Mouse (Mus musculus): ENCODE measurements around the gene Rtn1. TPM values are rescaled to one million over a fixed set of nuclear protein-coding genes. Genes with fewer than 3 reads are reported as not detected.
A peak's percentile ranks its signal among the peaks of the same experiment; 100 is the strongest.

The Rtn1 gene
- polyA plus RNA-seq (2014; fragmentation: Nextera tagmentation; extraction: Ambion mirVana): 235 and 273 TPM in 2 replicates

DNA sequence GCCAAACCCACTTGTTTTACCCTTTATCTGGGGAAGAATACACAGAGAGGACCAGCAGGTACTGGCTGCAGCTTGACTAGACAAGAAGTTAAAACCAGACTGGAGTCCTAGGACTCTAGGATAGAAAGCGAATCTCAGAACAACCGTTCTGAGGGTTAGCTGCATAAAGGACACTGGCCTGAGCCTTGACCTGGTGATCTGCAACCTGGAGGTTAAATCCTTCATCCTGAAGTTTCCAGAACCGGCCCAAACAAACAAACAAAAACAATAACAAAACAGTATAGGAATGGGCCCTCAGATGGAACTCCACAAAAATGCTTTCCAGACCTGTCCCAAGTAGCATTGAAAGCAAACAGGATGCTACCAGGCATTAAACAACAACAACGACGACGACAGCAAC is at the start of gene Rtn1:
TSS of gene Rtn1 (minus strand) at position 101 of the 400 bp plus-strand sequence.
- WGBS: 36% methylated on average over 6 of the region's 6 CpGs
- Histone ChIP-seq H3K4me1 (replicated peaks; ENCODE audit: control insufficient read depth, insufficient read depth, low read length) (peaks cover 4% of the 10 kb centered on the region; the same call in 1 of the 2 replicates), H3K4me3 (ENCODE audit: low read depth, low read length) (peak within 1 kb of the TSS; percentile 74), H3K36me3 (ENCODE audit: control insufficient read depth, insufficient read depth, low read length) (no peaks in the 10 kb centered on the region), H3K4me2 (ENCODE audit: low read depth, low read length, severe bottlenecking) (peak within 1 kb of the TSS; percentile 98), H3K9me3 (ENCODE audit: control insufficient read depth, low read length) (no peaks in the 10 kb centered on the region), H3K9ac (ENCODE audit: low read length) (peak within 1 kb of the TSS; percentile 72), H3K27ac (ENCODE audit: low read depth, low read length) (no peak within 1 kb of the TSS), H3K27me3 (ENCODE audit: control insufficient read depth, insufficient read depth, low read length) (peaks cover 5% of the 10 kb centered on the region)
- DNase-seq (ENCODE audit: low spot score) (no peak), ATAC-seq (replicated peaks; ENCODE audit: low FRiP score) (no peak)

DNA sequence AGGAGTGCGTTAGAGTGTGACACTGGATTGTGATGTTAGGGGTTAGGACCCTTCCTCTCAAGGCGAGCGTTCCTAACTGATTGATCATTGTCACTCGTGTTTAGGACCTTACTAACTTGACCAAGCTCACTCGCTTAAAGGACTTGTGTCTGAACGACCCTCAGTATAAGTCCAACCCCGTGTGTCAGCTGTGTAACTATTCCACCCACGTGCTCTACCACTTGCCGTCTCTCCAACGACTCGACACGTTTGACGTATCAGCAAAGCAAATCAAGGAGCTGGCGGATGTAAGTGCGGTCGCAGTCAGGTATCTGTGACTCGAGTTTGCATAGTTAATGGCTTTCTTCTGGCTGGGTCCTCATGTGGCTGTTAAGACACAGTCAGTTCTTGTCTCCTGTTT is 45.1 kb upstream of the Rtn1 start:
- no peak for ATAC-seq (replicated peaks; ENCODE audit: low FRiP score)
- H3K4me1 ChIP-seq (replicated peaks; ENCODE audit: control insufficient read depth, insufficient read depth, low read length): peaks cover 3% of the 10 kb centered on the region; the same call in 1 of the 2 replicates
- H3K4me2 ChIP-seq (ENCODE audit: low read depth, low read length, severe bottlenecking): no peak overlapping the region
- no peak overlapping the region for H3K4me3 ChIP-seq (ENCODE audit: low read depth, low read length)
- H3K36me3 ChIP-seq (ENCODE audit: control insufficient read depth, insufficient read depth, low read length): no peaks in the 10 kb centered on the region
- WGBS: 85% methylated on average over 17 of the region's 17 CpGs
- H3K27ac ChIP-seq (ENCODE audit: low read depth, low read length): no peak overlapping the region
- H3K9ac ChIP-seq (ENCODE audit: low read length): no peak overlapping the region
- no peak for DNase-seq (ENCODE audit: low spot score)
- no peaks in the 10 kb centered on the region for H3K9me3 ChIP-seq (ENCODE audit: control insufficient read depth, low read length)
- no peaks in the 10 kb centered on the region for H3K27me3 ChIP-seq (ENCODE audit: control insufficient read depth, insufficient read depth, low read length)

- Histone ChIP-seq H3K4me1 (replicated peaks; ENCODE audit: control insufficient read depth, insufficient read depth, low read length) (peaks cover 2% of the 10 kb centered on the region; the same call in 1 of the 2 replicates), H3K4me3 (ENCODE audit: low read depth, low read length) (peak within 1 kb of the TSS; percentile 43), H3K27me3 (ENCODE audit: control insufficient read depth, insufficient read depth, low read length) (no peaks in the 10 kb centered on the region), H3K27ac (ENCODE audit: low read depth, low read length) (0 out of 2 replicates have a peak within 1 kb of the TSS, but pooled peaks have one; percentile 37), H3K4me2 (ENCODE audit: low read depth, low read length, severe bottlenecking) (peak within 1 kb of the TSS; percentile 74), H3K9ac (ENCODE audit: low read length) (peak within 1 kb of the TSS; percentile 60), H3K9me3 (ENCODE audit: control insufficient read depth, low read length) (no peaks in the 10 kb centered on the region), H3K36me3 (ENCODE audit: control insufficient read depth, insufficient read depth, low read length) (no peaks in the 10 kb centered on the region)
- peak; percentile 87 for DNase-seq (ENCODE audit: low spot score)
- peak; percentile 79 for ATAC-seq (replicated peaks; ENCODE audit: low FRiP score)
- WGBS: 1% methylated on average over 31 of the region's 31 CpGs
These were observed 33.2 kb upstream of the Rtn1 start, which contains the start of gene Lrrc9 for GRCm38 (mm10) chr12:72441839-72442576. Gene Lrrc9, plus strand, starts transcription at chr12:72441866.

- DNase-seq (ENCODE audit: low spot score) (no peak), ATAC-seq (replicated peaks; ENCODE audit: low FRiP score) (no peak)
- WGBS: 55% methylated on average over 6 of the region's 6 CpGs
- Histone ChIP-seq H3K4me1 (replicated peaks; ENCODE audit: control insufficient read depth, insufficient read depth, low read length) (peaks cover 2% of the 10 kb centered on the region; the same call in 1 of the 2 replicates), H3K27ac (ENCODE audit: low read depth, low read length) (no peak overlapping the region), H3K4me2 (ENCODE audit: low read depth, low read length, severe bottlenecking) (no peak overlapping the region), H3K36me3 (ENCODE audit: control insufficient read depth, insufficient read depth, low read length) (no peaks in the 10 kb centered on the region), H3K9ac (ENCODE audit: low read length) (no peak overlapping the region), H3K9me3 (ENCODE audit: control insufficient read depth, low read length) (no peaks in the 10 kb centered on the region), H3K27me3 (ENCODE audit: control insufficient read depth, insufficient read depth, low read length) (no peaks in the 10 kb centered on the region), H3K4me3 (ENCODE audit: low read depth, low read length) (no peak overlapping the region)
These were observed 30.2 kb upstream of the Rtn1 start for GRCm38 (mm10) chr12:72438961-72439480.

GRCm38 (mm10) chr12:72437676-72438341 is 29.0 kb upstream of the Rtn1 start:
- no peak overlapping the region for H3K4me2 ChIP-seq (ENCODE audit: low read depth, low read length, severe bottlenecking)
- no peaks in the 10 kb centered on the region for H3K9me3 ChIP-seq (ENCODE audit: control insufficient read depth, low read length)
- peak overlapping the region; percentile 19; the same call in 1 of the 2 replicates for H3K27ac ChIP-seq (ENCODE audit: low read depth, low read length)
- peak; percentile 57 for ATAC-seq (replicated peaks; ENCODE audit: low FRiP score)
- no peaks in the 10 kb centered on the region for H3K36me3 ChIP-seq (ENCODE audit: control insufficient read depth, insufficient read depth, low read length)
- no peak for DNase-seq (ENCODE audit: low spot score)
- 32% methylated on average over 10 of the region's 10 CpGs for WGBS
- no peak overlapping the region for H3K9ac ChIP-seq (ENCODE audit: low read length)
- no peaks in the 10 kb centered on the region for H3K27me3 ChIP-seq (ENCODE audit: control insufficient read depth, insufficient read depth, low read length)
- H3K4me3 ChIP-seq (ENCODE audit: low read depth, low read length): no peak overlapping the region
- peaks cover 2% of the 10 kb centered on the region; the same call in 1 of the 2 replicates for H3K4me1 ChIP-seq (replicated peaks; ENCODE audit: control insufficient read depth, insufficient read depth, low read length)

DNA sequence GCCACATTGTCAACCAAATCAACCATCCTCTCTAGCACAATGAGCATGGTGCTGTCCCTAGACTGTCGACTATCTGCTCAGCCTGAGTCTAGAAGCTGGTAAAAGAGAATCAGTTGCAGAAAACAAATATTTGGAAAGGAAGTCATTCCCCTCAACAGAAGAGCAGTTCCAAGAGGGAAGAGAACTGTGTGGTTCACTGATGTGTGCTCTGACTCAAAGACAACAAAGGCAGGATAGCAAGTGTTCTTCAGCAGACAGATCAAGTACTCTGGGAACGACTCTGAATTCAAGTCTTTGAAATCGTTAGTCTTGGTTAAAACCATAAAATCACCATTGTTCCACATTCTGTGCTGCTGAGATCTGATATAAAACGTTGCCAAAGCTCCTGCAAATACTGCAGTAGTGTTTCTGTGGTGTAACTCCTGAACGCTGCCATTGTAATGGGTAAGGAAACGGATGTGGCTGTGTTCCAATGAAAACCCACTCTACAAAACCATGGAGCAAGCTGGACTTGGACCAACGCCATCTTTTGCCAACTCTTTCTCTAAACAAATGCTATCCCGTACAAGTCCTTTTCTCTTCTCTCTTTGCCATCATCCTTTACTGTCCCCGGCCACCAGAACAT is 24.5 kb upstream of the Rtn1 start:
- WGBS: 84% methylated on average over 9 of the region's 9 CpGs
- DNase-seq (ENCODE audit: low spot score) (no peak), ATAC-seq (replicated peaks; ENCODE audit: low FRiP score) (no peak)
- Histone ChIP-seq H3K4me2 (ENCODE audit: low read depth, low read length, severe bottlenecking) (no peak overlapping the region), H3K27me3 (ENCODE audit: control insufficient read depth, insufficient read depth, low read length) (no peaks in the 10 kb centered on the region), H3K4me1 (replicated peaks; ENCODE audit: control insufficient read depth, insufficient read depth, low read length) (no peaks in the 10 kb centered on the region), H3K4me3 (ENCODE audit: low read depth, low read length) (no peak overlapping the region), H3K36me3 (ENCODE audit: control insufficient read depth, insufficient read depth, low read length) (no peaks in the 10 kb centered on the region), H3K9ac (ENCODE audit: low read length) (no peak overlapping the region), H3K9me3 (ENCODE audit: control insufficient read depth, low read length) (no peaks in the 10 kb centered on the region), H3K27ac (ENCODE audit: low read depth, low read length) (no peak overlapping the region)

DNA sequence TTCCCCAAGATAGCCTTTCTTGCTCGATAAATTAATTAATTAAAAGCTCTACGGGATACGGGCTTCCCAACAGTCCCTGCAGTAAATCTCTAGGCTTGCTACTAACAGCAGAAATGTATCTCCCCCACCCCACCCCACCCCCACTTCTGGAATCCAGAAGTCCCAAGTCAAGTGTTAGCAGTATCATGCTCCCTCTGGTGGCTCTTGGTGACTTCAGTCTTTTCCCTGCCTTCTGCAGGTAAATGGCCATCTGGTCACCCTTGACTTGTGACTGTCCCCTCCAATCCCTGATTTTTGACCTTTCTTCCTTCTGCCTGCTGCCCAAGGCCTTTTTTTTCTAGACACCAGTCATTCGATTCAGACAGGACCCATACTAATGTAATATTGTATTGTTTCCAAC is 23.4 kb upstream of the Rtn1 start:
- no peaks in the 10 kb centered on the region for H3K9me3 ChIP-seq (ENCODE audit: control insufficient read depth, low read length)
- no peak for ATAC-seq (replicated peaks; ENCODE audit: low FRiP score)
- H3K27me3 ChIP-seq (ENCODE audit: control insufficient read depth, insufficient read depth, low read length): no peaks in the 10 kb centered on the region
- H3K4me1 ChIP-seq (replicated peaks; ENCODE audit: control insufficient read depth, insufficient read depth, low read length): no peaks in the 10 kb centered on the region
- DNase-seq (ENCODE audit: low spot score): no peak
- H3K4me3 ChIP-seq (ENCODE audit: low read depth, low read length): no peak overlapping the region
- no peak overlapping the region for H3K4me2 ChIP-seq (ENCODE audit: low read depth, low read length, severe bottlenecking)
- no peak overlapping the region for H3K27ac ChIP-seq (ENCODE audit: low read depth, low read length)
- WGBS: 87% methylated on average over 4 of the region's 4 CpGs
- no peak overlapping the region for H3K9ac ChIP-seq (ENCODE audit: low read length)
- H3K36me3 ChIP-seq (ENCODE audit: control insufficient read depth, insufficient read depth, low read length): no peaks in the 10 kb centered on the region

DNA sequence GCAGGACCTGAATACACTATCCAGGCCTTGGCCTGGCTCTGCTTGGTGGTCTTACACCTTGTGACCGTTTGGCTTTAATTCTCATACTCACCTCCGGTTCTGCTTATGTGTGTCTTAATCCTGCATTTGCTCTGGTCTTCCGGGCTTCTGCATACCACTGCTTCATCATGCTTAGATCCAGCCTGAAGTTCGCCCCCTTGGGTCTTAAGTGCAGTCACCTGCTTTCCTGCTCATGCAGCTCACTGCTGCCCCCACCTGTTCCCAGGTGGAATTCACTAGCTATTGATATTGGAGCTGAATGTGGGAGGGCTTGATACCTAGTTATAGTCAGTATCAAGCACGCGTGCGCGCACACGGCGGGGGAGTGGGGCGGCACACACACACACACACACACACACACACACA is 18.9 kb upstream of the Rtn1 start:
- Histone ChIP-seq H3K27ac (ENCODE audit: low read depth, low read length) (no peak overlapping the region), H3K9me3 (ENCODE audit: control insufficient read depth, low read length) (no peaks in the 10 kb centered on the region), H3K27me3 (ENCODE audit: control insufficient read depth, insufficient read depth, low read length) (no peaks in the 10 kb centered on the region), H3K36me3 (ENCODE audit: control insufficient read depth, insufficient read depth, low read length) (no peaks in the 10 kb centered on the region), H3K4me3 (ENCODE audit: low read depth, low read length) (no peak overlapping the region), H3K4me2 (ENCODE audit: low read depth, low read length, severe bottlenecking) (no peak overlapping the region), H3K9ac (ENCODE audit: low read length) (no peak overlapping the region), H3K4me1 (replicated peaks; ENCODE audit: control insufficient read depth, insufficient read depth, low read length) (no peaks in the 10 kb centered on the region)
- peak; percentile 86 for DNase-seq (ENCODE audit: low spot score)
- 27% methylated on average over 11 of the region's 11 CpGs for WGBS
- ATAC-seq (replicated peaks; ENCODE audit: low FRiP score): peak; percentile 71
